Mouse (Mus musculus) C2C12 (cell line): ENCODE measurements at regions not wholly inside any gene's neighbourhood (a gene's known extent, or its start where the extent isn't known, plus 50 kb on each side); places are given as distances from the start of the nearest gene placed in this dataset.

Source experiments
- H3K27me3 ChIP-seq: one replicate; pipeline ENCODE4 v1.6.1; 2011; ENCODE audit not compliant: control insufficient read depth, insufficient read depth, insufficient read length
- H3K36me3 ChIP-seq: one replicate; pipeline ENCODE4 v1.6.1; 2011; ENCODE audit not compliant: control insufficient read depth, insufficient read depth
- H3K4me3 ChIP-seq: one replicate; pipeline ENCODE4 v1.5.1; 2011; ENCODE audit warnings: mild to moderate bottlenecking, control low read depth; ENCODE audit not compliant: poor library complexity, insufficient read depth, severe bottlenecking
- H3K79me2 ChIP-seq: one replicate; pipeline ENCODE4 v1.6.1; 2011; ENCODE audit not compliant: control insufficient read depth, insufficient read depth
- H3K79me3 ChIP-seq: one replicate; pipeline ENCODE4 v1.6.1; 2011; ENCODE audit warnings: low read depth, control low read depth
- H3ac ChIP-seq: one replicate; pipeline ENCODE3; 2011; ENCODE audit warnings: low read depth; ENCODE audit not compliant: control insufficient read depth, insufficient read length
- CEBPB ChIP-seq: IDR thresholded peaks from one replicate; pipeline ENCODE4 v1.6.1; 2011; ENCODE audit warnings: low read depth, mild to moderate bottlenecking, control low read depth, moderate library complexity
- CTCF ChIP-seq: IDR thresholded peaks from one replicate; pipeline ENCODE4 v1.5.1; 2011; ENCODE audit not compliant: control insufficient read depth, insufficient read depth, insufficient read length
- FOSL1 ChIP-seq: IDR thresholded peaks from one replicate; pipeline ENCODE4 v1.8.0; 2011; ENCODE audit warnings: mild to moderate bottlenecking, low read length; ENCODE audit not compliant: poor library complexity, insufficient read depth, severe bottlenecking
- MAX ChIP-seq: IDR thresholded peaks from one replicate; pipeline ENCODE4 v1.6.1; 2011; ENCODE audit warnings: mild to moderate bottlenecking, control low read depth
- MYOD1 ChIP-seq: IDR thresholded peaks from one replicate; pipeline ENCODE4 v1.6.1; 2011; ENCODE audit warnings: low read depth; ENCODE audit not compliant: control insufficient read depth, insufficient read length
- MYOG ChIP-seq: IDR thresholded peaks from one replicate; pipeline ENCODE4 v1.6.1; 2011; ENCODE audit not compliant: control insufficient read depth, insufficient read length; ENCODE audit errors: extremely low read depth
- USF1 ChIP-seq: IDR thresholded peaks from one replicate; pipeline ENCODE4 v1.6.1; 2011; ENCODE audit warnings: low read depth, mild to moderate bottlenecking, control low read depth, moderate library complexity

- TF ChIP-seq MYOG (no peak), MAX (no peak), MYOD1 (no peak), FOSL1 (no peak), USF1 (no peak), CTCF (no peak), CEBPB (no peak)
- no peaks in the 10 kb centered on the region for H3K79me3 ChIP-seq
- no peak overlapping the region for H3ac ChIP-seq
- H3K79me2 ChIP-seq, result no peaks in the 10 kb centered on the region
- no peaks in the 10 kb centered on the region for H3K36me3 ChIP-seq
- no peak overlapping the region for H3K4me3 ChIP-seq
- H3K27me3 ChIP-seq, result no peaks in the 10 kb centered on the region
Measured at GRCm38 (mm10) chr10:16030802-16031201, 1312.8 kb upstream of the Gje1 start.

DNA sequence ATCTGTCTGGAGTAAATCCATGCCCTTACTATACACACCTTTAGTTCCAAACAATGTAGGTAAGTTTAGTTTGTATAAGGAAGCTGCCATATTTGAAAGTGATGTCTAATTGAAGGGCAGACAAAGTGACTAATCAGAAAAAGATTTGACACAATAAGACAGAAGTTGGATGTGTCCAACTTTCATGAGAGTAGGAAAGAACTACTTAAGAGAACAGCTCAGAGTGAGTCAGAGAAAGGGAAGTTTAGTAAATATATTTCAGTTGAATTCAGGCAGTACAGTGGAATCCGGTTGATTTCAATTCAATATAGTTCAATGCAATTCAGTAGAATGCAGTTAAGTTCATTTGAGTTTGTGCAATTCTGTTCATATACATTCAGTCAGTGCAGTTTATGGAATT, 1296.8 kb upstream of the Gje1 start:
- Histone ChIP-seq H3K4me3 (no peak overlapping the region), H3K36me3 (no peaks in the 10 kb centered on the region), H3ac (no peak overlapping the region), H3K27me3 (no peaks in the 10 kb centered on the region), H3K79me3 (no peaks in the 10 kb centered on the region), H3K79me2 (no peaks in the 10 kb centered on the region)
- TF ChIP-seq MYOG (no peak), USF1 (no peak), MYOD1 (no peak), FOSL1 (no peak), CEBPB (no peak), CTCF (no peak), MAX (no peak)

- no peaks in the 10 kb centered on the region for H3K36me3 ChIP-seq
- H3K79me3 ChIP-seq, result no peaks in the 10 kb centered on the region
- no peak for TF ChIP-seq FOSL1
- TF ChIP-seq MYOG, result no peak
- no peak for TF ChIP-seq CTCF
- no peak for TF ChIP-seq USF1
- no peak for TF ChIP-seq CEBPB
- TF ChIP-seq MAX, result no peak
- no peak for TF ChIP-seq MYOD1
- H3ac ChIP-seq, result no peak overlapping the region
- H3K79me2 ChIP-seq, result no peaks in the 10 kb centered on the region
- H3K27me3 ChIP-seq, result no peaks in the 10 kb centered on the region
- no peak overlapping the region for H3K4me3 ChIP-seq
Measured at GRCm38 (mm10) chr10:16001246-16001645, 1283.2 kb upstream of the Gje1 start.

- no peaks in the 10 kb centered on the region for H3K79me2 ChIP-seq
- H3K79me3 ChIP-seq, result no peaks in the 10 kb centered on the region
- H3K4me3 ChIP-seq, result no peak overlapping the region
- H3ac ChIP-seq, result no peak overlapping the region
- TF ChIP-seq CTCF (no peak), MYOD1 (no peak), CEBPB (no peak), USF1 (no peak), MYOG (no peak), FOSL1 (no peak), MAX (no peak)
- no peaks in the 10 kb centered on the region for H3K36me3 ChIP-seq
- H3K27me3 ChIP-seq, result no peaks in the 10 kb centered on the region
Measured at GRCm38 (mm10) chr10:15993275-15993674, 1275.3 kb upstream of the Gje1 start.
